Mouse (Mus musculus) CH12.LX (cell line): Measurements from ENCODE around the gene Myh8.

ENCODE experiments used
- CTCF ChIP-seq, 2 experiments: IDR thresholded peaks in 1 of 2; conservative IDR thresholded peaks in 1 of 2; 2 replicates each; pipeline ENCODE4 v1.5.1; 2011 to 2012; ENCODE audit warnings: low read depth in 2 of 2, low read length in 2 of 2, improper control_type of control experiment in 1 of 2, inconsistent platforms in 1 of 2, mild to moderate bottlenecking in 1 of 2, moderate library complexity in 1 of 2
- ETS1 ChIP-seq: conservative IDR thresholded peaks from 2 replicates; pipeline ENCODE4 v1.6.1; 2012; ENCODE audit warnings: low read depth, mild to moderate bottlenecking, inconsistent platforms, low read length, improper control_type of control experiment, moderate library complexity
- HCFC1 ChIP-seq: IDR thresholded peaks from 2 replicates; pipeline ENCODE4 v1.6.1; 2012; ENCODE audit warnings: low read depth, mild to moderate bottlenecking, inconsistent platforms, low read length, improper control_type of control experiment
- JUND ChIP-seq: conservative IDR thresholded peaks from 2 replicates; pipeline ENCODE4 v1.6.1; 2011; ENCODE audit warnings: low read depth, low read length, improper control_type of control experiment
- KAT2A ChIP-seq: IDR thresholded peaks from 2 replicates; pipeline ENCODE4 v1.6.1; 2012; ENCODE audit warnings: low read length, improper control_type of control experiment, inconsistent platforms; ENCODE audit not compliant: insufficient replicate concordance
- MAZ ChIP-seq: IDR thresholded peaks from 2 replicates; pipeline ENCODE4 v1.6.1; 2012; ENCODE audit warnings: low read depth, mild to moderate bottlenecking, inconsistent platforms, low read length, improper control_type of control experiment, moderate library complexity
- POLR2A ChIP-seq: IDR thresholded peaks from 2 replicates; pipeline ENCODE4 v1.6.1; 2011; ENCODE audit warnings: low read depth, mild to moderate bottlenecking, improper control_type of control experiment, low read length
- POLR2AphosphoS2 ChIP-seq: IDR thresholded peaks from 2 replicates; pipeline ENCODE4 v1.6.1; 2011; ENCODE audit warnings: low read depth, low read length, improper control_type of control experiment
- SIN3A ChIP-seq: IDR thresholded peaks from 2 replicates; pipeline ENCODE4 v1.6.1; 2012; ENCODE audit warnings: low read length, improper control_type of control experiment, inconsistent platforms
- SMC3 ChIP-seq: IDR thresholded peaks from 2 replicates; pipeline ENCODE4 v1.6.1; 2011; ENCODE audit warnings: low read depth, low read length, improper control_type of control experiment
- ZKSCAN1 ChIP-seq: IDR thresholded peaks from 2 replicates; pipeline ENCODE4 v1.6.1; 2012; ENCODE audit warnings: low read depth, inconsistent platforms, low read length, improper control_type of control experiment, borderline replicate concordance

DNA sequence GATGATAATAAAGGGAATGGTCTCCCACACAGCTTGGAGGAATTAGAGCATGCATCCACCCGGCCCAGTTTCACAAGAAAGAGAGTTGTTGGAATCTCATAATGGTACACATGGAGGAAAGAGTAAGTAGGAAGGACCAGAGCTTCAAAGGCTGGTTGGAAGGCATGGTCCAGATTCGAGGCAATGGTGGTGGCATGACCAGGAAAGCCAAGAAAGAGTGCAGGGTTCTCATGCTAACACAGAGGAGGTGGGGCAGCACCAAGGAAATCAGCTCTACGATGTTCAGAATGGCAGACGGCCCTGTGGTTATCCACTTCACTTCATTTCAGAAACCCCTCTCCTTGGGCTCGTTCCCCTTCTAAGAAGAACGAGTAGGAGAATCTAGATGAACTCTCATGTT is 16.0 kb upstream of the Myh8 start:
- TF ChIP-seq ZKSCAN1 (no peak), POLR2AphosphoS2 (no peak), ETS1 (no peak), HCFC1 (no peak), JUND (no peak), SIN3A (no peak), CTCF (conservative IDR thresholded peaks at IDR 0.05 in 1 of 2, IDR thresholded peaks at IDR 0.05 in 1 of 2; ENCODE audit: low read depth in 2 of 2, low read length in 2 of 2) (no peak), MAZ (no peak), SMC3 (no peak), POLR2A (no peak), KAT2A (no peak)
